In the genomic region with DNA sequence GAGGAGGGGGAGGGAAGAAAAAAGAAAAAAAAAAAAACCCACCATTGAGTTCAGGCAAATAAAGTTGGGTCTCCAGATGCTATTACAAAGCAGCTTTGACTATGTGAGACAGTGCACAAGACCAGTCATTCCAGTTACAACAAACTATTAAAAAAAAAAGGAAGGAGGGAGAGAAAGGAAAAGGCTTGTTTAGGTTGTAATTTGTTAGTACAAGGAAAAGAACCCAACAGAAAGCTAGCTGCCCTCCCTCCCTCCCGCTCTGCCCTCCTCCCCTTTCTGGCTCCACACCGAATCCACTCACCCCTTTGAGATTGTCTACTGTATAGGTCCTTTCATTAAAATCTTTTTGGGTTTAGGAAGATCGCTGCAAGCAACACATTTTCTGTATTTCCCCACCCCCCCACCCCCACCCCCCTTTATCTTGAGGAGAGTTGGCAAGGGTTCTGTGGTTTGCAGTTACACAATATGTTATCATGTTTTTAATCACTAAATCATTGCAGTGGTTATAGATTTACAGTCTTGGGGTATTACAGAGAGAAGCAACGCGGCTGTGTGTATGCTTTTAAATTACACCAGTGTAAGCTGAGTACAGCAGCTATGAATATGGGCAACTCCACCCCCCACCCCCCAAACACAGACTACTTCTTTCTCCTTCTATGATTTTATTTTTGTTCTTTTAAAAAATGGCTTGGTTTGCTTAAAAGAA, we compare ENCODE assay signal across 9 mouse cellular contexts.
A peak's percentile ranks its signal among the peaks of the same experiment; 100 is the strongest.
DNase-seq lines count a peak whose midpoint lies in the region; ATAC-seq and TF ChIP-seq lines count a peak whose summit lies in the region.
"Had no signal": no experiment of that assay in that cellular context is flagged by ENCODE, and none has a peak within 500 bp of the region (broad histone marks: within the 10 kb centered on the region; RNA-seq: fewer than 3 reads in every experiment).

No protein-coding gene starts in this region.

- H3K9ac ChIP-seq in forebrain, embryonic 11.5 days (ENCODE audit: low read length), result peak overlapping the region; percentile 3; the same call in 1 of the 2 replicates
- H3K9ac ChIP-seq in limb, embryonic 13.5 days, result peak overlapping the region; percentile 100
- H3K9ac ChIP-seq in neural tube, embryonic 15.5 days (replicated peaks), result 0 out of 2 replicates have a peak overlapping the region, but pooled peaks have one; percentile 10

- DNase-seq in lung, adult 2 months, result peak; percentile 2
- no peak for DNase-seq in lung, adult 18-20 months
- DNase-seq in forebrain, embryonic 11.5 days (ENCODE audit: low spot score), result no peak
- DNase-seq in right cerebral cortex, postnatal 10 days (ENCODE audit: low spot score in 2 of 2), result no peak
- no peak for DNase-seq in cerebellum, adult 11-12 months
- DNase-seq in left cerebral cortex, postnatal 36 days (ENCODE audit: low spot score in 2 of 2), result no peak
- DNase-seq: right cerebral cortex, postnatal 4 days had no signal

- no peaks in the 10 kb centered on the region for H3K36me3 ChIP-seq in forebrain, embryonic 11.5 days (ENCODE audit: control insufficient read depth, insufficient read depth, low read length)
- H3K36me3 ChIP-seq in limb, embryonic 13.5 days, result no peaks in the 10 kb centered on the region
- H3K36me3 ChIP-seq in neural tube, embryonic 15.5 days, result no peaks in the 10 kb centered on the region

- TF ChIP-seq POLR2A in lung, adult 2 months (IDR thresholded peaks at IDR 0.05; ENCODE audit: borderline replicate concordance, extremely low read depth, low read depth, low read length), result no peak

- H3K27ac ChIP-seq in forebrain, embryonic 11.5 days (ENCODE audit: low read depth, low read length), result 0 out of 2 replicates have a peak overlapping the region, but pooled peaks have one; percentile 25
- peak overlapping the region; percentile 100 for H3K27ac ChIP-seq in limb, embryonic 13.5 days
- H3K27ac ChIP-seq in neural tube, embryonic 15.5 days (replicated peaks), result peak overlapping the region; percentile 77

- no peaks in the 10 kb centered on the region for H3K27me3 ChIP-seq in forebrain, embryonic 11.5 days (ENCODE audit: control insufficient read depth, insufficient read depth, low read length)
- no peaks in the 10 kb centered on the region for H3K27me3 ChIP-seq in limb, embryonic 13.5 days
- no peaks in the 10 kb centered on the region for H3K27me3 ChIP-seq in neural tube, embryonic 15.5 days (replicated peaks)

- peaks cover 19% of the 10 kb centered on the region for H3K4me1 ChIP-seq in lung, adult 2 months (ENCODE audit: control insufficient read depth, insufficient read depth, low read length)
- peaks cover 48% of the 10 kb centered on the region for H3K4me1 ChIP-seq in forebrain, embryonic 11.5 days (replicated peaks; ENCODE audit: control insufficient read depth, insufficient read depth, low read length)
- H3K4me1 ChIP-seq in limb, embryonic 13.5 days, result peaks cover 71% of the 10 kb centered on the region
- H3K4me1 ChIP-seq in neural tube, embryonic 15.5 days, result peaks cover 56% of the 10 kb centered on the region

- no peak overlapping the region for H3K4me3 ChIP-seq in lung, adult 2 months (replicated peaks; ENCODE audit: extremely low read depth, low read depth, low read length)
- no peak overlapping the region for H3K4me3 ChIP-seq in forebrain, embryonic 11.5 days (ENCODE audit: low read depth, low read length)
- peak overlapping the region; percentile 91 for H3K4me3 ChIP-seq in limb, embryonic 13.5 days
- H3K4me3 ChIP-seq in neural tube, embryonic 15.5 days (replicated peaks), result peak overlapping the region; percentile 74; the same call in 1 of the 2 replicates

- TF ChIP-seq CTCF in lung, adult 2 months (IDR thresholded peaks at IDR 0.05; ENCODE audit: insufficient read depth, low read length), result no peak

- intact Hi-C loops in left cerebral cortex, postnatal 36 days (cut with DNase I), result loop anchor here (5.0 kb wide), 1 partner anchor 465 kb away; no protein-coding TSS in a partner anchor

- peak overlapping the region; percentile 65; the same call in 1 of the 2 replicates for H3K4me2 ChIP-seq in forebrain, embryonic 11.5 days (ENCODE audit: low read depth, low read length, severe bottlenecking)
- H3K4me2 ChIP-seq in limb, embryonic 13.5 days (replicated peaks), result peak overlapping the region; percentile 97
- peak overlapping the region; percentile 79 for H3K4me2 ChIP-seq in neural tube, embryonic 15.5 days

- WGBS in lung, adult 2 months, result 6% methylated on average over 5 of the region's 5 CpGs
- 27% methylated on average over 5 of the region's 5 CpGs for WGBS in forebrain, embryonic 11.5 days
- 2% methylated on average over 5 of the region's 5 CpGs for WGBS in limb, embryonic 13.5 days
- WGBS in neural tube, embryonic 15.5 days, result 28% methylated on average over 5 of the region's 5 CpGs

- no peaks in the 10 kb centered on the region for H3K9me3 ChIP-seq in forebrain, embryonic 11.5 days (ENCODE audit: control insufficient read depth, low read length)
- H3K9me3 ChIP-seq in limb, embryonic 13.5 days, result no peaks in the 10 kb centered on the region
- no peaks in the 10 kb centered on the region for H3K9me3 ChIP-seq in neural tube, embryonic 15.5 days (replicated peaks)

- ATAC-seq in forebrain, embryonic 11.5 days (replicated peaks; ENCODE audit: low FRiP score), result no peak
- no peak for ATAC-seq in limb, embryonic 13.5 days (ENCODE audit: low FRiP score, low read depth)
- ATAC-seq in neural tube, embryonic 15.5 days (ENCODE audit: low FRiP score), result no peak

Comparison
In these comparisons a context has a peak if more than half of its experiments do, and no peak if none do; other contexts are left out.
1. H3K4me3 ChIP-seq: peak in limb, embryonic 13.5 days (single experiment) and neural tube, embryonic 15.5 days (single experiment); none in lung, adult 2 months (single experiment) and forebrain, embryonic 11.5 days (single experiment).
2. H3K27ac ChIP-seq: peak in every context shown above with its lines; median percentile 100 in limb, embryonic 13.5 days; 77 in neural tube, embryonic 15.5 days; 25 in forebrain, embryonic 11.5 days.
3. H3K9ac ChIP-seq: peak in every context shown above with its lines; median percentile 100 in limb, embryonic 13.5 days; 10 in neural tube, embryonic 15.5 days; 3 in forebrain, embryonic 11.5 days.
4. Peak in every context shown above with its lines, with median percentiles within 50 percentile points of each other: H3K4me2 ChIP-seq.